Mouse (Mus musculus) heart, postnatal 0 days (tissue): ENCODE measurements around the gene Bend6.

Experiments used
- CTCF ChIP-seq: IDR thresholded peaks from 2 replicates; pipeline ENCODE4 v1.5.1; 2016; ENCODE audit warnings: antibody characterized with exemption, control low read depth, low read depth
- EP300 ChIP-seq: IDR thresholded peaks from 2 replicates; pipeline ENCODE4 v1.6.1; 2016; ENCODE audit warnings: antibody characterized with exemption, low read depth

GRCm38 (mm10) chr1:33946601-33947395, 39.2 kb upstream of the Bend6 start:
- no peak for TF ChIP-seq CTCF
- no peak for TF ChIP-seq EP300
